Mouse (Mus musculus) hindlimb bud, embryonic 11.5 days (tissue): ENCODE measurements around the gene Fhad1.
A peak's percentile ranks its signal among the peaks of the same experiment; 100 is the strongest.
"Not testable (repeated sequence)": the region's sequence is repeated elsewhere in the genome, so short reads cannot be mapped to it uniquely, and the experiment has no call there.

ENCODE experiments used
- DNase-seq: peaks from one replicate; pipeline ENCODE4 v3.0.0-alpha.2; 2012; ENCODE audit warnings: low read depth, low spot score; ENCODE audit errors: extremely low spot score

Gene Fhad1

GRCm38 (mm10) chr4:142044452-142044851 is 29.6 kb upstream of the Fhad1 start:
- no peak for DNase-seq

- DNase-seq: no peak
Observed at GRCm38 (mm10) chr4:142039662-142040353, 24.9 kb upstream of the Fhad1 start.

GRCm38 (mm10) chr4:142037897-142038296 is 23.0 kb upstream of the Fhad1 start:
- no peak for DNase-seq

GRCm38 (mm10) chr4:142028533-142028932 is 13.7 kb upstream of the Fhad1 start:
- DNase-seq: no peak

- no peak for DNase-seq
Observed at GRCm38 (mm10) chr4:142026965-142027364, 12.1 kb upstream of the Fhad1 start.

- no peak for DNase-seq
Observed at GRCm38 (mm10) chr4:142024536-142024935, 9.7 kb upstream of the Fhad1 start.

GRCm38 (mm10) chr4:142023166-142023565 is 8.3 kb upstream of the Fhad1 start:
- DNase-seq: no peak

GRCm38 (mm10) chr4:142017686-142018085 is 2.8 kb upstream of the Fhad1 start:
- DNase-seq: no peak

GRCm38 (mm10) chr4:142011236-142011635 is 3.6 kb downstream of the Fhad1 start:
- no peak for DNase-seq

- DNase-seq: no peak
Observed at GRCm38 (mm10) chr4:142010441-142010840, 4.4 kb downstream of the Fhad1 start.

GRCm38 (mm10) chr4:142008206-142008605 is 6.7 kb downstream of the Fhad1 start:
- peak; percentile 39 for DNase-seq

- DNase-seq: no peak
Observed at GRCm38 (mm10) chr4:142000581-142000980, 14.3 kb downstream of the Fhad1 start.

- no peak for DNase-seq
Observed at GRCm38 (mm10) chr4:141999494-142000074, 15.3 kb downstream of the Fhad1 start.

- DNase-seq: no peak
Observed at GRCm38 (mm10) chr4:141998282-141998821, 16.5 kb downstream of the Fhad1 start.

- no peak for DNase-seq
Observed at GRCm38 (mm10) chr4:141996880-141997279, 18.0 kb downstream of the Fhad1 start.

GRCm38 (mm10) chr4:141996086-141996485 is 18.8 kb downstream of the Fhad1 start:
- no peak for DNase-seq

- DNase-seq: not testable (repeated sequence)
Observed at GRCm38 (mm10) chr4:141994062-141994471, 20.8 kb downstream of the Fhad1 start.

GRCm38 (mm10) chr4:141993347-141994061 is 21.4 kb downstream of the Fhad1 start:
- DNase-seq: no peak

- no peak for DNase-seq
Observed at GRCm38 (mm10) chr4:141992530-141993204, 22.2 kb downstream of the Fhad1 start.

- DNase-seq: no peak
Observed at GRCm38 (mm10) chr4:141988178-141988577, 26.7 kb downstream of the Fhad1 start.

GRCm38 (mm10) chr4:141983689-141984088 is 31.2 kb downstream of the Fhad1 start:
- no peak for DNase-seq
